Comparison of ENCODE assay signal across 8 mouse cellular contexts in the genomic region with DNA sequence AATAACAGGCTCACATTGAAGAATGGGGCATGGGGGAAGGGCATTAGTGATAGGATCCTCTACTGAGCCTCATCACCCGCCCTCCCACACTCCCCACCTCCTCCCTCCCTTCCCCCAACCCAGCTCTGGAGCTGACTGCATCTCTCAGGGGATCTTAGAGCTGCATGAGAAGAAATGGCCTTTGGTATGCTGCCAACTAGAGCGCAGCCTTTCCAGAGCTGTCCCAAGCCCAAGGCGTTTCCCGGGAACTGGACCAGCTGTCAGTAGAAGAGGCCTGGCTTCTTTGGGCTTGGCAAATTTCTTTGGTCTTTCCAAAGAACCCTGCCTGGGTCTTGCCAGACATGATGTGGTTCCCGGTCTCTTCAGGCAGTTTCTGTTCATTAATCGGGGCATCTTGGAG. TPM values are rescaled to one million over a fixed set of nuclear protein-coding genes. Genes with fewer than 3 reads are reported as not detected.
DNase-seq lines count a peak whose midpoint lies in the region; ATAC-seq and TF ChIP-seq lines count a peak whose summit lies in the region.

No protein-coding gene starts in this region.

- H3K4me2 ChIP-seq in hindbrain, embryonic 12.5 days (replicated peaks), result no peak overlapping the region
- H3K4me2 ChIP-seq in kidney, embryonic 16.5 days (replicated peaks; ENCODE audit: low read depth, low read length), result no peak overlapping the region
- no peak overlapping the region for H3K4me2 ChIP-seq in lung, embryonic 15.5 days

- no peak overlapping the region for H3K9ac ChIP-seq in hindbrain, embryonic 12.5 days
- H3K9ac ChIP-seq in kidney, embryonic 16.5 days (replicated peaks; ENCODE audit: low read length), result no peak overlapping the region
- no peak overlapping the region for H3K9ac ChIP-seq in lung, embryonic 15.5 days

- no peak for TF ChIP-seq POLR2A in cerebellum, adult 2 months (IDR thresholded peaks at IDR 0.05; ENCODE audit: borderline replicate concordance, insufficient read depth, low read length)

- H3K27me3 ChIP-seq in hindbrain, embryonic 12.5 days, result no peaks in the 10 kb centered on the region
- no peaks in the 10 kb centered on the region for H3K27me3 ChIP-seq in hindbrain, embryonic 10.5 days (ENCODE audit: insufficient read depth, poor library complexity, severe bottlenecking)
- H3K27me3 ChIP-seq in cerebellum, adult 2 months (ENCODE audit: control insufficient read depth, insufficient read depth, low read length), result no peaks in the 10 kb centered on the region
- no peaks in the 10 kb centered on the region for H3K27me3 ChIP-seq in kidney, embryonic 16.5 days (ENCODE audit: insufficient read depth, low read length)
- no peaks in the 10 kb centered on the region for H3K27me3 ChIP-seq in lung, embryonic 15.5 days

- H3K27ac ChIP-seq in hindbrain, embryonic 12.5 days, result no peak overlapping the region
- H3K27ac ChIP-seq in hindbrain, embryonic 10.5 days, result no peak overlapping the region
- H3K27ac ChIP-seq in cerebellum, adult 2 months (ENCODE audit: insufficient read depth, low read length), result no peak overlapping the region
- peak overlapping the region; percentile 58; the same call in 1 of the 2 replicates for H3K27ac ChIP-seq in kidney, embryonic 16.5 days (ENCODE audit: low read length)
- H3K27ac ChIP-seq in lung, embryonic 15.5 days, result peak overlapping the region; percentile 87

- no peaks in the 10 kb centered on the region for H3K9me3 ChIP-seq in hindbrain, embryonic 12.5 days (replicated peaks)
- H3K9me3 ChIP-seq in hindbrain, embryonic 10.5 days, result no peaks in the 10 kb centered on the region
- no peaks in the 10 kb centered on the region for H3K9me3 ChIP-seq in kidney, embryonic 16.5 days (ENCODE audit: low read length)
- no peaks in the 10 kb centered on the region for H3K9me3 ChIP-seq in lung, embryonic 15.5 days

- no peaks in the 10 kb centered on the region for H3K36me3 ChIP-seq in hindbrain, embryonic 12.5 days
- no peaks in the 10 kb centered on the region for H3K36me3 ChIP-seq in hindbrain, embryonic 10.5 days
- no peaks in the 10 kb centered on the region for H3K36me3 ChIP-seq in kidney, embryonic 16.5 days (ENCODE audit: insufficient read depth, low read length)
- H3K36me3 ChIP-seq in lung, embryonic 15.5 days, result no peaks in the 10 kb centered on the region

- H3K4me1 ChIP-seq in hindbrain, embryonic 12.5 days, result peaks cover 5% of the 10 kb centered on the region
- 0 out of 2 replicates have a peak, but pooled peaks cover 3% of the 10 kb centered on the region for H3K4me1 ChIP-seq in hindbrain, embryonic 10.5 days (replicated peaks)
- H3K4me1 ChIP-seq in cerebellum, adult 2 months (ENCODE audit: control insufficient read depth, insufficient read depth, low read length), result peaks cover 2% of the 10 kb centered on the region; the same call in 1 of the 2 replicates
- H3K4me1 ChIP-seq in kidney, embryonic 16.5 days (ENCODE audit: insufficient read depth, low read length), result peaks cover 11% of the 10 kb centered on the region
- H3K4me1 ChIP-seq in lung, embryonic 15.5 days, result peaks cover 20% of the 10 kb centered on the region

- peak; percentile 78 for ATAC-seq in hindbrain, embryonic 12.5 days (ENCODE audit: low FRiP score)
- ATAC-seq in kidney, embryonic 16.5 days (ENCODE audit: low FRiP score, low TSS enrichment), result peak; percentile 90
- ATAC-seq in lung, embryonic 15.5 days (ENCODE audit: borderline replicate concordance, extremely low read depth, low FRiP score, low TSS enrichment), result peak; percentile 94
- ATAC-seq in megakaryocyte-erythroid progenitor cell, adult 5-6 weeks (replicated peaks; ENCODE audit: low FRiP score, low TSS enrichment, poor library complexity, severe bottlenecking), result no peak

- WGBS in hindbrain, embryonic 12.5 days, result 62% methylated on average over 6 of the region's 6 CpGs
- WGBS in hindbrain, embryonic 10.5 days, result 76% methylated on average over 6 of the region's 6 CpGs
- 12% methylated on average over 6 of the region's 6 CpGs for WGBS in cerebellum, adult 2 months
- WGBS in kidney, embryonic 16.5 days, result 41% methylated on average over 6 of the region's 6 CpGs
- 32% methylated on average over 6 of the region's 6 CpGs for WGBS in lung, embryonic 15.5 days

- H3K4me3 ChIP-seq in hindbrain, embryonic 12.5 days, result no peak overlapping the region
- no peak overlapping the region for H3K4me3 ChIP-seq in hindbrain, embryonic 10.5 days
- H3K4me3 ChIP-seq in cerebellum, adult 2 months (replicated peaks; ENCODE audit: insufficient read depth, low read depth, low read length), result no peak overlapping the region
- H3K4me3 ChIP-seq in kidney, embryonic 16.5 days (ENCODE audit: low read length), result no peak overlapping the region
- H3K4me3 ChIP-seq in lung, embryonic 15.5 days, result no peak overlapping the region

- DNase-seq in hindbrain, embryonic 10.5 days (ENCODE audit: low spot score), result no peak
- peak; percentile 50 to 71 for DNase-seq in cerebellum, adult 2 months
- peak; percentile 79 for DNase-seq in heart, adult 8-10 months (ENCODE audit: low spot score)
- DNase-seq in right cerebral cortex, postnatal 4 days, result peak; percentile 55

- TF ChIP-seq CTCF in cerebellum, adult 2 months (IDR thresholded peaks at IDR 0.05; ENCODE audit: borderline replicate concordance, insufficient read depth, low read depth, low read length), result no peak

RNA-seq across cellular contexts. Expression of gene Gab1, which starts 42.3 kb away (rescaled TPM):
- 21.3 and 23.2 TPM in 2 replicates for polyA plus RNA-seq in hindbrain, embryonic 12.5 days (2016; fragmentation: Nextera tagmentation; extraction: Ambion mirVana)
- polyA plus RNA-seq in hindbrain, embryonic 10.5 days (2016; fragmentation: Nextera tagmentation; extraction: Ambion mirVana), result 14.5 and 15.8 TPM in 2 replicates
- polyA plus RNA-seq in cerebellum, adult 2 months (2012; rRNA removed), result 29.9 and 34.0 TPM in 2 replicates
- 10 to 100 TPM; 33.6 to 43.1 (median 40.6) TPM for total RNA-seq in heart, adult 8-10 months (2022)
- 14.7 and 15.6 TPM in 2 replicates for polyA plus RNA-seq in kidney, embryonic 16.5 days (2015; fragmentation: Nextera tagmentation; extraction: Ambion mirVana)
- polyA plus RNA-seq in lung, embryonic 15.5 days (2015; fragmentation: Nextera tagmentation; extraction: Ambion mirVana), result 20.2 and 22.2 TPM in 2 replicates
- total RNA-seq in megakaryocyte-erythroid progenitor cell, adult 5-6 weeks (2014; fragmentation: Nextera tagmentation), result 16.9 and 22.1 TPM in 2 replicates
- total RNA-seq in megakaryocyte-erythroid progenitor cell, adult 5-6 weeks (2017), result 4.1 and 7.9 TPM in 2 replicates

Comparison
In these comparisons a context has a peak if more than half of its experiments do, and no peak if none do; other contexts are left out.
1. H3K27ac ChIP-seq: peak in kidney, embryonic 16.5 days (single experiment) and lung, embryonic 15.5 days (single experiment); none in hindbrain, embryonic 12.5 days (single experiment), hindbrain, embryonic 10.5 days (single experiment) and cerebellum, adult 2 months (single experiment).